Mouse (Mus musculus): Measurements from ENCODE around the gene Ptprb. TPM values are rescaled to one million over a fixed set of nuclear protein-coding genes. Genes with fewer than 3 reads are reported as not detected.

The Ptprb gene
- total RNA-seq, 1 experiment, result 0.62 TPM

DNA sequence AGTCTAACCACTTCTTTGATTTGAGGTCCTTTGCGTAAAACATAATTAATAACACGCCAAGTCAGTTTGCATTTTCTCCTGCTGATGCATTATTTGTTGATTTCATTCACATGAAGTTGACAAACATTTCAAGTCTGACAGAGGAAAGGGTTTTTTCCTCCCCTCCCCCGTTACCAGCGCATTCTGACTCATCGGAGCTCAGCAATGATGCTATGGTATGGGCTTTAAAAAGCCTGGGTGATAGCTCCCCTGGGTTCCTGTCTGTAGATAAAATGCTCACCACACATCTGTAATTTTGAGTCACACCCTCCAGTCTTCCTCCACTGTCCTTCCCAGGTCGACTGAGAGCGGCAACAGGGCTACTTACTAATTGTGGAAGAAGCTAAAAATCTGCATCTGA is 150.9 kb downstream of the Ptprb start:
- no peak overlapping the region for H3K4me3 ChIP-seq (ENCODE audit: insufficient read depth in 1 of 2, low read depth in 1 of 2, low read length in 2 of 2, poor library complexity in 1 of 2, severe bottlenecking in 1 of 2)
- no peak overlapping the region for H3K27ac ChIP-seq (ENCODE audit: insufficient read depth, low read depth, low read length, poor library complexity, severe bottlenecking)
- H3K9ac ChIP-seq (ENCODE audit: insufficient read depth, low read depth, low read length, poor library complexity, severe bottlenecking), result no peak overlapping the region
- no peaks in the 10 kb centered on the region for H3K9me3 ChIP-seq (ENCODE audit: control insufficient read depth, insufficient read depth, low read depth, low read length)
- no peak for DNase-seq (ENCODE audit: low read depth, low spot score)
- in situ Hi-C loops (cut with MboI; ENCODE audit: low sequenced_read_pairs in 2 of 2, unreplicated experiment in 2 of 2), result no loop called here
- TF ChIP-seq CHD2 (IDR thresholded peaks at IDR 0.05; ENCODE audit: low read depth, low read length) (no peak), HCFC1 (IDR thresholded peaks at IDR 0.05; ENCODE audit: borderline replicate concordance, insufficient read depth, low read length) (no peak), ZC3H11A (IDR thresholded peaks at IDR 0.05; ENCODE audit: borderline replicate concordance, low read depth, low read length) (no peak), ZNF384 (IDR thresholded peaks at IDR 0.05; ENCODE audit: low read depth, low read length) (no peak), MAFK (IDR thresholded peaks at IDR 0.05; ENCODE audit: insufficient read depth, low read depth, low read length) (no peak)
- H3K4me1 ChIP-seq (ENCODE audit: control insufficient read depth in 2 of 2, insufficient read depth in 2 of 2, low read length in 2 of 2, poor library complexity in 1 of 2), result peaks cover 2 to 11% of the 10 kb centered on the region in 2 experiments; a peak in 3 of 4 replicates
- no peaks in the 10 kb centered on the region for H3K36me3 ChIP-seq (ENCODE audit: control insufficient read depth, insufficient read depth, low read length, poor library complexity, severe bottlenecking)

DNA sequence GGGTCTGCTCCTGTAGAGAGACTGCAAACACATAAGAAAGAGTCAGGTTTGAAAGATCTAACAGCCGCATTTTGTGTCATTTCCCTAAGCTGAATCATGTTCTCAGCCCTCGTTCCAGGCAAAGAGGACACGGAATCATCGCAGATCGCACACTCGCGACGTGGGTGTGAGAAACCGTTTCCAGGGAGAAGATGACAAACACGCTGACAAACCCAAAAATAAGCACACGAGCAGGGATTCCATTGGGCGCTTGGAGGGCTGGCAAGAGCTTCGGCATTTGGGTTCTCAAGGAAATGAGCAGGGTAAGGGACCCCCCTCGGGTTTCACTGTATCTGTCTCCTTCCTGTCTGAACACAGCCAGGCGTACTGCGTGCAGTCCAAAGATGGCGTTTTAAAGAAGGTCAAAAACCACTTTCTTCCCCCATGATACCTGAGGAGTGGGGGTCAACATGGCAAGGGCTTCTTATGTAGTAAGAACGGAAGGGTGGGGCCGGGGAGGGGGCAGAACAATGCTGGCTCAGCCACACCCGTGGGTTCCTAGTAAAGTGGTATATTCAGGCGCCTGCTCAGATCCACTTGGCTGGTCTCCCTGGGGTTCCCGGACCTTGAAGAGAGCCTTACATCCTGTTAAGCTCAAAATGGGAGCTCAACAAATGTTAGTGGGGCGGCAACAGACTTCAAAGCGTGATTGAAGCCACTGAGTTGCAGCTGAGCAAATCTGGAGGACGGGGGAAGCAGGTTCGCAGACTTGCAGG is 152.9 kb downstream of the Ptprb start:
- H3K9ac ChIP-seq (ENCODE audit: insufficient read depth, low read depth, low read length, poor library complexity, severe bottlenecking), result no peak overlapping the region
- no peak for DNase-seq (ENCODE audit: low read depth, low spot score)
- peaks cover 2 to 8% of the 10 kb centered on the region in 2 experiments; a peak in 3 of 4 replicates for H3K4me1 ChIP-seq (ENCODE audit: control insufficient read depth in 2 of 2, insufficient read depth in 2 of 2, low read length in 2 of 2, poor library complexity in 1 of 2)
- H3K27ac ChIP-seq (ENCODE audit: insufficient read depth, low read depth, low read length, poor library complexity, severe bottlenecking), result no peak overlapping the region
- no peak overlapping the region for H3K4me3 ChIP-seq (ENCODE audit: insufficient read depth in 1 of 2, low read depth in 1 of 2, low read length in 2 of 2, poor library complexity in 1 of 2, severe bottlenecking in 1 of 2)
- H3K9me3 ChIP-seq (ENCODE audit: control insufficient read depth, insufficient read depth, low read depth, low read length), result no peaks in the 10 kb centered on the region
- in situ Hi-C loops (cut with MboI; ENCODE audit: low sequenced_read_pairs in 2 of 2, unreplicated experiment in 2 of 2), result no loop called here
- H3K36me3 ChIP-seq (ENCODE audit: control insufficient read depth, insufficient read depth, low read length, poor library complexity, severe bottlenecking), result no peaks in the 10 kb centered on the region
- no peak for TF ChIP-seq CHD2 (IDR thresholded peaks at IDR 0.05; ENCODE audit: low read depth, low read length)

DNA sequence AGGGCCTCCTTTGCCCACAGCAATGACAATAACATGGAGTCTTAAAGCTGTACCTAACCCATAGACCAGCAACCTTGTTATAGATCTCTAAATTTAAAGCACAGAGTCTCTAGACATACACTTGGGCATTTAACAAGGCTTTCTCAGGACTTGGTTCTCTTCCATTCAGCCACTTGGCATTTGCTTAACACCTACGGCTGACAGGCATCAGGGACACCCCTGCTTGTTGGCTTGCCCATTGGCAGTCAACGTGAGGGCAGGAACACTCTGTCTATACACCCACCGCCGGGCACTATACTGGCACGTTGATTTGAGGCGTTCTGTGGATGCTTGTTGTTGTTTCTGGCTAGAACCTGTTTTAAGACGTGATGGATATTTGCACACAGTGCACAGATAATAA is 157.1 kb downstream of the Ptprb start:
- in situ Hi-C loops (cut with MboI; ENCODE audit: low sequenced_read_pairs in 2 of 2, unreplicated experiment in 2 of 2), result no loop called here
- Histone ChIP-seq H3K9ac (ENCODE audit: insufficient read depth, low read depth, low read length, poor library complexity, severe bottlenecking) (no peak overlapping the region), H3K9me3 (ENCODE audit: control insufficient read depth, insufficient read depth, low read depth, low read length) (no peaks in the 10 kb centered on the region)

DNA sequence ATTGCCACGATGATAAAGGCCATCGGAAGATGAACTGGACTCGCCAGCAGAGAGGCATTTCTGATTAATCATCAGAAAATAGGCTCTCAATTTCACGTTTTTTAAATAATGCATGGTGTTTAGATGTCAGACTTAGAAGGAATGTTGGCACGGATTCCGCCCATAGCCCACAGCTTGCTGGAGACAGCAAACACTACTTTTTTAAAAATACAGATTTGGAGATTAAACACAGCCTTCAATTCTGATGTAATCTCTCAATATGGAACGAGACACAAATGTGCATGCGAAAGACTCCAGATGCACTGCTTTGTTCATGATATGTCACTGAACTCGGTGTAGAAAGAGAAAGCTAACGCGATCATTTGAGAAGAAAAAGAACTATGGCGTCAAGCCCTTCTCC is 160.1 kb downstream of the Ptprb start:
- in situ Hi-C loops (cut with MboI; ENCODE audit: low sequenced_read_pairs in 2 of 2, unreplicated experiment in 2 of 2), result no loop called here
- Histone ChIP-seq H3K9ac (ENCODE audit: insufficient read depth, low read depth, low read length, poor library complexity, severe bottlenecking) (no peak overlapping the region), H3K9me3 (ENCODE audit: control insufficient read depth, insufficient read depth, low read depth, low read length) (peaks cover 3% of the 10 kb centered on the region), H3K36me3 (ENCODE audit: control insufficient read depth, insufficient read depth, low read length, poor library complexity, severe bottlenecking) (no peaks in the 10 kb centered on the region), H3K4me3 (ENCODE audit: insufficient read depth in 1 of 2, low read depth in 1 of 2, low read length in 2 of 2, poor library complexity in 1 of 2, severe bottlenecking in 1 of 2) (no peak overlapping the region), H3K4me1 (ENCODE audit: control insufficient read depth in 2 of 2, insufficient read depth in 2 of 2, low read length in 2 of 2, poor library complexity in 1 of 2) (no peaks in the 10 kb centered on the region), H3K27ac (ENCODE audit: insufficient read depth, low read depth, low read length, poor library complexity, severe bottlenecking) (no peak overlapping the region)
- TF ChIP-seq ZNF384 (IDR thresholded peaks at IDR 0.05; ENCODE audit: low read depth, low read length), result no peak
- DNase-seq (ENCODE audit: low read depth, low spot score), result no peak

More for the DNA sequence above, 157.1 kb downstream of the Ptprb start:
- no peak for DNase-seq (ENCODE audit: low read depth, low spot score)
- TF ChIP-seq HCFC1 (IDR thresholded peaks at IDR 0.05; ENCODE audit: borderline replicate concordance, insufficient read depth, low read length) (no peak), MAFK (IDR thresholded peaks at IDR 0.05; ENCODE audit: insufficient read depth, low read depth, low read length) (no peak), ZC3H11A (IDR thresholded peaks at IDR 0.05; ENCODE audit: borderline replicate concordance, low read depth, low read length) (no peak), CHD2 (IDR thresholded peaks at IDR 0.05; ENCODE audit: low read depth, low read length) (no peak), ZNF384 (IDR thresholded peaks at IDR 0.05; ENCODE audit: low read depth, low read length) (no peak)
- H3K4me3 ChIP-seq (ENCODE audit: insufficient read depth in 1 of 2, low read depth in 1 of 2, low read length in 2 of 2, poor library complexity in 1 of 2, severe bottlenecking in 1 of 2), result no peak overlapping the region
- H3K4me1 ChIP-seq (ENCODE audit: control insufficient read depth in 2 of 2, insufficient read depth in 2 of 2, low read length in 2 of 2, poor library complexity in 1 of 2), result peaks cover 2 to 8% of the 10 kb centered on the region in 2 experiments; a peak in 3 of 4 replicates
- H3K36me3 ChIP-seq (ENCODE audit: control insufficient read depth, insufficient read depth, low read length, poor library complexity, severe bottlenecking), result no peaks in the 10 kb centered on the region
- H3K27ac ChIP-seq (ENCODE audit: insufficient read depth, low read depth, low read length, poor library complexity, severe bottlenecking), result no peak overlapping the region

Other genes starting within 250 kb of the Ptprb start
- 0.13 and 0.32 TPM in 2 replicates for gene 4933416C03Rik, start 161.6 kb upstream of the Ptprb start, total RNA-seq (2012; rRNA removed)
- 1.8 and 2.4 TPM in 2 replicates for gene Kcnmb4, start 198.4 kb downstream of the Ptprb start, total RNA-seq (2012; rRNA removed)